Mouse (Mus musculus): ENCODE data around the gene Polk. TPM values are rescaled to one million over a fixed set of nuclear protein-coding genes. Genes with fewer than 3 reads are reported as not detected.

The Polk gene
- polyA plus RNA-seq, 1 experiment, result 6.6 TPM

DNA sequence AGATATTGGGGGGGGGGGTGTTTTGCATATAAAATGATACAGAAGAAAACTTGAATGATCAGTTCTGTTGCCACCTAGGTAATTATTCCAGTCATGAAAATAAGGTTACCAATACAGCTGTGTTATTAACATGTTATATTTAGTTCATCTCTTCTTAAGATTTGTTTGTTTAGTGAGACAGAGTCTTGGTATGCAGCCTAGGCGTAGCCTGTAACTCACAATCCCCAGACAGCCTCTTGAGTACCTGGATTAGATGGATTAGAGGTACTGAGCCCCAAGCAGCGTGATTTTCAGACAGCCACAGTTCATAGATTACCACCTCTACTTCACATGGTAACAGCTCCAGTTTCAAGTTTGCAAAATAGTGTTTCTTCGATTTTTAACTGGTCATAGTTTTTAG is 4.3 kb downstream of the Polk start:
- TF ChIP-seq POLR2A (IDR thresholded peaks at IDR 0.05; ENCODE audit: borderline replicate concordance, control insufficient read depth, low read depth, low read length) (no peak), CTCF (IDR thresholded peaks at IDR 0.05; ENCODE audit: control insufficient read depth, insufficient read depth, low read length) (no peak)
- 79% methylated on average over 3 of the region's 3 CpGs for WGBS
- Histone ChIP-seq H3K27ac (ENCODE audit: control insufficient read depth, insufficient read depth, low read depth, low read length, poor library complexity) (no peak overlapping the region), H3K4me1 (ENCODE audit: control insufficient read depth, insufficient read depth, low read length) (no peaks in the 10 kb centered on the region), H3K4me3 (replicated peaks; ENCODE audit: control insufficient read depth, low read depth, low read length) (no peak overlapping the region)

DNA sequence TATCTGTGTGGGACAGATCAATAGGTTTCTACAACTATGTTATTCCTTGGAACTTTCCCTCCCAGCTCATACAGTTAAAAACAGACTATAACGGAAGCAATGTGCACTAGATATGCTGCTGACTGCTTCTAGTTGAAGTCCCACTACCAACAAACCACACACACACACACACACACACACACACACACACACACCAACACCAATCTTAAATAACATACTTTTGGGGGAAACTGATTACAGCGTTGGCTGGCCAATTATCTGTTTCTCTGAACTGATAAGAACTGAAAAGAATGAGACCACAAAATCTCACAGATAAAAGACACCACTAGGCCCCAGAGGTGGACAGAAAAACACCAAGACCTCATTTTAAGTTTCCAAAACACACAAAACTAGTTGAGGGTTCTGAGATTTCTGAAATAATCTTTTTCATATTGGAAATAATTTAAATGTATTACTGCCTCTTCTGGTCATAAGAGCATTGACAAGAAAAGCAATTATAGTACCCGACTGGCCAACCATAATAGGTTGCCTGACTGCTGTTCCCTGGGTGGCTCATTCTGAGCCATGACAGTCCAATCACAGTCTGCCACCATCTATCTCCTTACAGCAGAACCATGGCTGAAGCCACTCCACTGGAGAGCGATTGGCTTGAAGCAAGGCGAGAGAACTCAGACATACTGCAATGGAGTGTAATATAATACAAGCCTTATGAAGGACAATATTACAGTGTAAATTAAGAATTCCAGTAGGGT is 5.4 kb downstream of the Polk start:
- WGBS, result 72% methylated on average over 5 of the region's 5 CpGs
- Histone ChIP-seq H3K4me1 (ENCODE audit: control insufficient read depth, insufficient read depth, low read length) (no peaks in the 10 kb centered on the region), H3K4me3 (replicated peaks; ENCODE audit: control insufficient read depth, low read depth, low read length) (no peak overlapping the region), H3K27ac (ENCODE audit: control insufficient read depth, insufficient read depth, low read depth, low read length, poor library complexity) (no peak overlapping the region)
- TF ChIP-seq CTCF (IDR thresholded peaks at IDR 0.05; ENCODE audit: control insufficient read depth, insufficient read depth, low read length), result no peak
- no peak for TF ChIP-seq POLR2A (IDR thresholded peaks at IDR 0.05; ENCODE audit: borderline replicate concordance, control insufficient read depth, low read depth, low read length)

GRCm38 (mm10) chr13:96533742-96534141 is 8.6 kb downstream of the Polk start:
- no peaks in the 10 kb centered on the region for H3K4me1 ChIP-seq (ENCODE audit: control insufficient read depth, insufficient read depth, low read length)
- no peak for TF ChIP-seq CTCF (IDR thresholded peaks at IDR 0.05; ENCODE audit: control insufficient read depth, insufficient read depth, low read length)
- no peak for TF ChIP-seq POLR2A (IDR thresholded peaks at IDR 0.05; ENCODE audit: borderline replicate concordance, control insufficient read depth, low read depth, low read length)
- H3K27ac ChIP-seq (ENCODE audit: control insufficient read depth, insufficient read depth, low read depth, low read length, poor library complexity), result no peak overlapping the region
- H3K4me3 ChIP-seq (replicated peaks; ENCODE audit: control insufficient read depth, low read depth, low read length), result no peak overlapping the region
- 68% methylated on average over 2 of the region's 2 CpGs for WGBS

GRCm38 (mm10) chr13:96532176-96532575 is 10.2 kb downstream of the Polk start:
- Histone ChIP-seq H3K27ac (ENCODE audit: control insufficient read depth, insufficient read depth, low read depth, low read length, poor library complexity) (no peak overlapping the region), H3K4me1 (ENCODE audit: control insufficient read depth, insufficient read depth, low read length) (no peaks in the 10 kb centered on the region), H3K4me3 (replicated peaks; ENCODE audit: control insufficient read depth, low read depth, low read length) (no peak overlapping the region)
- TF ChIP-seq CTCF (IDR thresholded peaks at IDR 0.05; ENCODE audit: control insufficient read depth, insufficient read depth, low read length), result no peak
- TF ChIP-seq POLR2A (IDR thresholded peaks at IDR 0.05; ENCODE audit: borderline replicate concordance, control insufficient read depth, low read depth, low read length), result no peak
- WGBS, result 89% methylated on average over 6 of the region's 6 CpGs

DNA sequence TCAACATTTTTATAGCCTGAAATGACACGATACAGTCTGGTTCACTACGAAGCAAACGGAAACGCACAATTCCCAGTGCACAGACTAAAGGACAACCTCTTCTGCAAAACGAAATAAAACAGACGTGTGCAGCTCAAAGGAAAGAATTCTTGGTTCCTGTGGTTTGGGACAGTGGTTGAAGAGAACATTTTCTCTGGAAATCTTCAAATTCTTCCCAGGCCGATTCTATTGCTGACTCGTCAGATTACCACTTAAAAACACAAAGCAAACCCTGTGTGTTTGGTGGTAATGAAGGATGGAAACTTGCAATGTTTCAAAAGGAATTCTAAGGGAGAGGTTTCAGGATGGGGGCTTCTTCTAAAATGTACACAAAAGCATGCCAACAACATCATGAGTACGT is 12.3 kb downstream of the Polk start:
- Histone ChIP-seq H3K27ac (ENCODE audit: control insufficient read depth, insufficient read depth, low read depth, low read length, poor library complexity) (no peak overlapping the region), H3K4me3 (replicated peaks; ENCODE audit: control insufficient read depth, low read depth, low read length) (no peak overlapping the region), H3K4me1 (ENCODE audit: control insufficient read depth, insufficient read depth, low read length) (no peaks in the 10 kb centered on the region)
- TF ChIP-seq POLR2A (IDR thresholded peaks at IDR 0.05; ENCODE audit: borderline replicate concordance, control insufficient read depth, low read depth, low read length), result no peak
- no peak for TF ChIP-seq CTCF (IDR thresholded peaks at IDR 0.05; ENCODE audit: control insufficient read depth, insufficient read depth, low read length)
- 90% methylated on average over 9 of the region's 9 CpGs for WGBS

DNA sequence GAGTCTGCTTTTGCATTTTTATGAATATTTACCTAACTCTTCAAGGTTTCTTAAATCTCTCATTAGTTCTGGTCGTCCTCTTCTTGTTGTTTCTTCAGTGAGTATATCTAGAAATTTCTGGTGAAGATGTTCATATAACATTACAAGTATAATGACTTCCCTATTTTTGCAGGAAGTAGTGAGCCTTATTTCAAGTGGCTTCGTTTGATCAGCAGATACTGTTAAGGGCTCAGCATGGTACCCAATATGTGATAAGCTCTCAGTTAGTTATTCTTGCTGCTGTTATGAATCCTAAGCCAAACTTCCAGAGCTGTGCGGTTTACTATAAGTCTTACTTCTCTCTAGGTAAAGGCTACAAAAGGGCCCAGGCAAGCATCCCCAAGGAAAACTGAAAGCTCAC is 12.8 kb downstream of the Polk start:
- no peak for TF ChIP-seq CTCF (IDR thresholded peaks at IDR 0.05; ENCODE audit: control insufficient read depth, insufficient read depth, low read length)
- no peak for TF ChIP-seq POLR2A (IDR thresholded peaks at IDR 0.05; ENCODE audit: borderline replicate concordance, control insufficient read depth, low read depth, low read length)
- H3K4me3 ChIP-seq (replicated peaks; ENCODE audit: control insufficient read depth, low read depth, low read length), result no peak overlapping the region
- WGBS, result 61% methylated on average over 3 of the region's 3 CpGs
- H3K27ac ChIP-seq (ENCODE audit: control insufficient read depth, insufficient read depth, low read depth, low read length, poor library complexity), result no peak overlapping the region
- H3K4me1 ChIP-seq (ENCODE audit: control insufficient read depth, insufficient read depth, low read length), result no peaks in the 10 kb centered on the region

DNA sequence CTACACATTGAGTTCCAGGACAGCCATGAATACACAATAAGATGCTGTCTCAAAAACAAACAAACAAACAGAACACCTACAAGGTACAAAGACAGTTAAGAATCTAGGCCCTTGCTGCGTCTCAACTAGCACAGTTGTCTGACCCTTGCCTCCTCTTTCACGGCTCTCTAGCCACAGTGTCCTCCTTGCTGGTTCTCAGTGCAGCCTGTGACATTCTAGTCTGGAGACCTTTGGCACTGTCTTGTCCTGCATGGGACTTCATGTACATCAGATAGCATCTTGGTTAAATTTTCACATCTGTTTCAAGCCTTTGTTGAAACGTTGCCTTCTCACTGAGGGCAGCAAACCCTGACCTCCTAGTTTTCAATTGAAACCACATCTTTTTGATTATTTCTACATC is 13.6 kb downstream of the Polk start:
- 83% methylated on average over 3 of the region's 3 CpGs for WGBS
- no peak overlapping the region for H3K4me3 ChIP-seq (replicated peaks; ENCODE audit: control insufficient read depth, low read depth, low read length)
- TF ChIP-seq CTCF (IDR thresholded peaks at IDR 0.05; ENCODE audit: control insufficient read depth, insufficient read depth, low read length) (no peak), POLR2A (IDR thresholded peaks at IDR 0.05; ENCODE audit: borderline replicate concordance, control insufficient read depth, low read depth, low read length) (no peak)
- no peaks in the 10 kb centered on the region for H3K4me1 ChIP-seq (ENCODE audit: control insufficient read depth, insufficient read depth, low read length)
- no peak overlapping the region for H3K27ac ChIP-seq (ENCODE audit: control insufficient read depth, insufficient read depth, low read depth, low read length, poor library complexity)

GRCm38 (mm10) chr13:96527856-96528255 is 14.5 kb downstream of the Polk start:
- no peak overlapping the region for H3K27ac ChIP-seq (ENCODE audit: control insufficient read depth, insufficient read depth, low read depth, low read length, poor library complexity)
- no peak for TF ChIP-seq POLR2A (IDR thresholded peaks at IDR 0.05; ENCODE audit: borderline replicate concordance, control insufficient read depth, low read depth, low read length)
- no peak for TF ChIP-seq CTCF (IDR thresholded peaks at IDR 0.05; ENCODE audit: control insufficient read depth, insufficient read depth, low read length)
- no peak overlapping the region for H3K4me3 ChIP-seq (replicated peaks; ENCODE audit: control insufficient read depth, low read depth, low read length)
- no peaks in the 10 kb centered on the region for H3K4me1 ChIP-seq (ENCODE audit: control insufficient read depth, insufficient read depth, low read length)
- WGBS, result 69% methylated on average over 11 of the region's 11 CpGs

GRCm38 (mm10) chr13:96527022-96527421 is 15.4 kb downstream of the Polk start:
- no peak for TF ChIP-seq POLR2A (IDR thresholded peaks at IDR 0.05; ENCODE audit: borderline replicate concordance, control insufficient read depth, low read depth, low read length)
- no peak for TF ChIP-seq CTCF (IDR thresholded peaks at IDR 0.05; ENCODE audit: control insufficient read depth, insufficient read depth, low read length)
- Histone ChIP-seq H3K4me3 (replicated peaks; ENCODE audit: control insufficient read depth, low read depth, low read length) (no peak overlapping the region), H3K4me1 (ENCODE audit: control insufficient read depth, insufficient read depth, low read length) (no peaks in the 10 kb centered on the region), H3K27ac (ENCODE audit: control insufficient read depth, insufficient read depth, low read depth, low read length, poor library complexity) (no peak overlapping the region)
- 66% methylated on average over 3 of the region's 3 CpGs for WGBS

Data from bone marrow, adult 2 months (tissue).